Mouse (Mus musculus): ENCODE results near the gene Fgd5. TPM values are rescaled to one million over a fixed set of nuclear protein-coding genes. Genes with fewer than 3 reads are reported as not detected.
"Not testable (repeated sequence)": the region's sequence is repeated elsewhere in the genome, so short reads cannot be mapped to it uniquely, and the experiment has no call there.

Gene Fgd5
- 1 to 10 TPM; 3.5 to 7.0 TPM for total RNA-seq (2021)

DNA sequence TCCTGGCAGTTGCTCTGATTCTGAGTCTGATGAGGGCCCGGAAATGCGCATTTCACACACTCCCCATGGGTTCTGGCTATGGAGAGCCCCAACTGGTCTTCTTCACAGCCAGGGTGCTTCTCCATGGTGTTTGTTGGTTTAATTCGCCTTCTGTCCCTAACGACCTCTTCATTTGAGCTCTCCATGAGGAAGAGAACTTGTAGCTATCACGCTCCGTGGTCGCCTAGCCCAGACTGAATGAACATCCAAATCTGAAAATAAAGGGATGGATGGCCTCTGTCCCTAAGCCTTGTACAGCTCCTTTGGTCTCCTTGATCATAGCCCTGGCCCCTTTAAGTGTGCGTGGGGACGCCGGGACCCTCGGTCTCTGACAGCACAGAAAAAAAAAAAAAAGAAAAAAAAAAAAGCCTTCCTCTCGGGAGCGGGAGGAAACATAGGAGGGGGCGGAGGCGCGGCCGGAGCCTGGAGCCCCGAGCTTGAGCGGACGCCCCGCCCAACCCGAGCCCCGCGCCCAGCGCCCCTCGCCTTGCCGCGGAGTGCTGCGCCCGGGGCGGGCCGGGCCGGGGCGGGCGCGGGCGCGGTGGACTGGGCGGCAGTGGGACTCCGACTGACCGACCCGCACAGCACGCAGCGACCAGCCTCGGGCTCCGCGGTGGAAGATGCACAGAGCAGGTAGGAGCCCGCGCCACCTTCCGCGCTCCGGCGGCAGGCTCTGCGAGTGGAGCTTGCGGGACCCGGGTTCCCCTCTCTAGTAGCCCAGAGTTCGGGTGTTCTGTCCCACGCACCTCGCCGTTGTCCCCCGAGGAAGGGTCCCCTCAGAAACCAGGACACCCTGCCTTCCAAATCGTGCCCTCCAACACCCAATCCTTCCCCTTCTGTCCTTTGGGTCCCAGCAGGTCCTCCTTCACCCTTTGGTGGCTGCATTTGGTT lies at the start of gene Fgd5:
TSS of gene Fgd5 (plus strand) at position 508 of the 930 bp plus-strand sequence.
- intact Hi-C loops (cut with DNase I): no loop called here
- DNase-seq (ENCODE audit: low spot score in 2 of 2): no peak

GRCm38 (mm10) chr6:91931231-91931630 lies 47.4 kb upstream of the Fgd5 start:
- no peak for DNase-seq (ENCODE audit: low spot score in 2 of 2)
- intact Hi-C loops (cut with DNase I): no loop called here

GRCm38 (mm10) chr6:91938491-91938890 lies 40.2 kb upstream of the Fgd5 start:
- no peak for DNase-seq (ENCODE audit: low spot score in 2 of 2)
- intact Hi-C loops (cut with DNase I): no loop called here

GRCm38 (mm10) chr6:91948426-91948825 lies 30.3 kb upstream of the Fgd5 start:
- DNase-seq (ENCODE audit: low spot score in 2 of 2): no peak
- intact Hi-C loops (cut with DNase I): no loop called here

DNA sequence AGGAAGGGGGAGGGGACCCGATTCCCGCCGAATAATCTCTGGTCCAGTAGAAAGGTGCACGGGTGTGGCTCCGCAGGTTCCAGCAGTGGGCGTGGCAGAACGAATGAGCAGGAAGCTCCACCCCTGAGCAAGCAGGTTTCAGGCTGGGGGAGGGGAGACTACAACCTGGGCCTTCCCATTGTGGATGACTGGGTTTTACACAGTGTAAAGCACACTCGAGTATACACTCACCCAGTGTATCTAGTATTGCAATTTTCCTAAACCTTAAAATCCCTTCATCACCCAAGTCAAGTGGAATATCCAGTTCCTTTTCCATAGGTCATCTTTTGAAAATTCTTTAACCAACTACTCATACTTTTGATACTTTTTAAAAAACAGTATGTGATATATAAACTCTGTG lies 20.7 kb upstream of the Fgd5 start:
- intact Hi-C loops (cut with DNase I); DNase-seq (ENCODE audit: low spot score in 2 of 2): not testable (repeated sequence)

DNA sequence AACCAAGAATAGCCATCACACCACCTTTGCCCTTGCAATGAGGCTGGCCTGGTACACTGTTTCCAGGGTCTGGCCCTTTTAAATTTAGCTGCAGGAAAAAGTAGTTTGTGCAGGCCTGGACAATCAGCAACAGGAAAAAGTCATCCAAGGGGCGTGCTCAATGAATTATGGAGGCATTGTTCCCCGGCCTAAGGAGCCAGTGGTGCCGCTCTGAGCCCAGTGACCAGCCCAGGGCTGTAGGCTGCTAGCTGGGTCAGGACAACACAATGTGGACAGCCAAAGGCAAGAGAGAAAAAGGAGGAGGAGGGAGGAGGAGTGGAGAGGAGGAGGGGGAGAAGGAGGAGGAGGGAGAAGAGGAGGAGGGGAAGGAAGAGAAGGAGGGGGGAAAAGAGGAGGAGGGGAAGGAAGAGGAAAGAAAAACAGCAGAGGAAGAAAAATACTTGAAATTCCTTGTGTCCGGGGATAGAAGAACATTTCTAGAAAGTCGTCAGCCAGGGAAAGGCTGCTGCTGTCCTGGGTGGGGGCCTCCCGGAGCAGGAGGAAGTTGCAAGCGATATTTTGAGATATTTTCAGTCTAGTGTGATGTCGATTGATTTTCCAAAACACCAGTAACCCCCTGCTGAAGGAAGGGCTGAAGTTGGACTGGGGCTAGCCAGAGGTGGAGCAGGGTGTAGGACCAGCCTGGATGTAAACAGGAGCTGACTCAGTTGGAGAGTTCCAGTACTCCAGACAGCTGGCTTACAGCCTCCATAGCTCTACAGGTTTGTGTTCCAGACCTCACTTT lies 18.5 kb upstream of the Fgd5 start:
- intact Hi-C loops (cut with DNase I): no loop called here
- no peak for DNase-seq (ENCODE audit: low spot score in 2 of 2)

- no peak for DNase-seq (ENCODE audit: low spot score in 2 of 2)
- intact Hi-C loops (cut with DNase I): no loop called here
These were observed 15.2 kb upstream of the Fgd5 start for GRCm38 (mm10) chr6:91963429-91963828.

DNA sequence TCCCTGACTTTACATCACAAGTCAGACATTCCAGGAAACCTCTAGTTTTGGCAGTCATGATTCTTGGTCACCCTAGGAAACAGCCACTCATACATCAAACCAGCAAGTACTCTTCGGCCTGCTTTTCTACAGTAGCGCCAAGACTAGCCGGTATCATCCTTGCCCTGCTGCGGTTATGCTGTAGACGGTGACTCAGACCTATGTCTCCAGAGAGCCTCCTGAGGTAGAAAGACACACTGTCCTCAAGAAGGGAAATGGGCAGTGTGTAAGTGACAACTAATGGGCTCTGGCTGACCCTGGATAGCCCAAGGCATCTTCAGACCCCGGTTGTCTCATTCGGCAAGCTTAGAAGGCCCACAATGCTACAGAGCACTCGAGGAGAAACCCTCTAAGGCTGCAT lies 13.6 kb upstream of the Fgd5 start:
- intact Hi-C loops (cut with DNase I): no loop called here
- no peak for DNase-seq (ENCODE audit: low spot score in 2 of 2)

GRCm38 (mm10) chr6:91966006-91966405 lies 12.7 kb upstream of the Fgd5 start:
- DNase-seq (ENCODE audit: low spot score in 2 of 2): no peak
- intact Hi-C loops (cut with DNase I): no loop called here

GRCm38 (mm10) chr6:91972201-91972646 lies 6.5 kb upstream of the Fgd5 start:
- no peak for DNase-seq (ENCODE audit: low spot score in 2 of 2)
- intact Hi-C loops (cut with DNase I): no loop called here

- intact Hi-C loops (cut with DNase I): no loop called here
These were observed 4.7 kb upstream of the Fgd5 start for GRCm38 (mm10) chr6:91973972-91974371.

GRCm38 (mm10) chr6:91979301-91979996 lies 771 bp downstream of the Fgd5 start:
- DNase-seq (ENCODE audit: low spot score in 2 of 2): no peak
- intact Hi-C loops (cut with DNase I): no loop called here

More at GRCm38 (mm10) chr6:91973972-91974371, 4.7 kb upstream of the Fgd5 start:
- no peak for DNase-seq (ENCODE audit: low spot score in 2 of 2)

DNA sequence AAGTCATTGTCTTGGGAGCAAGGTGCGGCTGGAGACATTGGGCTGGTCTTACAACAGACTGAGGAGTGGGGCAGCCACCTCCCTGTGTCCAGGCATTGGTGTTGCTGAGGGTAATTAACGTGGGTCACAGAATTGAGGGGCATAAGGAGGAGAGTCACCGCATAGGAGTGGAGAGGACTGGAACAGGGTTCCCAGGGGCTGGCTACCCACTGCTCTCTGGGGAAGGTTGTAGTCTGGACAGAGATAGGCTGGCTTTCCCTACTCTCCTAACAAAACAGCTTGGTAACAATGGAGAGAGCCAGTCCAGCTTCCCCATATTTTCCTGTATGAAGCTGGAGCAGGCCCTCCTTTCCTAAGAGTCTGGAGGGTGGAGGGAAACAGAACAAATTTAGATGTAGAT lies 1.3 kb downstream of the Fgd5 start:
- intact Hi-C loops (cut with DNase I): no loop called here

DNA sequence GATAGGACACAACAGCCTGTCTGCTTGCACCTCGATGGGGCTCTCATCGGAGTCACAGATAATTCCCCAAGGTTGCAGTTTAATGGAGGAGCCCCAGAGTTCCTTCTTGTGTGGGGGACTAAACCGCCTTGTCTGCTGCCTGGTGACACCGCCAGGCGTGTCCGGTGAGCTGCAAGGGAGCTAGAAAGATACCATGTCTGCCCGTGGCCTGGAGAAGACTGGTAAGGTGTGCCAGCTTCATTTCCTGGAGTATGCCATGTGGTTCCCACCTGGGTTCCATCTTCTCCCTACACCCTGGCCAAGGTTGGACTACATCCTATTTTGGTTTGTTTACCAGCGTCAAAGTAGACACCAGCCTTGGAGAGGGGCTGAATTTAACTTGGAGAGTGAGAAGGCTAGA lies 11.4 kb downstream of the Fgd5 start:
- DNase-seq (ENCODE audit: low spot score in 2 of 2): no peak
- intact Hi-C loops (cut with DNase I): no loop called here

More for the DNA sequence above, 1.3 kb downstream of the Fgd5 start:
- DNase-seq (ENCODE audit: low spot score in 2 of 2): no peak

DNA sequence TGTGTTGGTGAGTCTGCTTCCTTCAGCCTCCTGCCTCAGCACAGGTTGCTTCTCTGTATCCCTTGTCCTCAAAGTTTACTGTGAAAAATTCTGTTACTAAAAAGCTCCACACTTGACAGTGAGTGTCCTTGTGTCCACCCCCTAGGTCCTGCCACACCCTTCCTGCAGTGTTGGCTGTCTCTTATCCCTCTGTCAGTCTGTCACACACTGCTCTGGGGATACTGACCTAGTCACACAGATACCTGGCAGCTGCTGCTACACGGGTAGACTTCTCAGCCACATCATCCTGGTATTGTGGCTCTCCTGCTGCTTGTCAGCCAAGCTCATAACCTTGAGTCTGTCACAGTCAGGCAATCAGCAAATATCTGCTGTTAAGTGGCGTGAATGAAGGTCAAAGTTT lies 14.1 kb downstream of the Fgd5 start:
- DNase-seq (ENCODE audit: low spot score in 2 of 2): no peak
- intact Hi-C loops (cut with DNase I): no loop called here

DNA sequence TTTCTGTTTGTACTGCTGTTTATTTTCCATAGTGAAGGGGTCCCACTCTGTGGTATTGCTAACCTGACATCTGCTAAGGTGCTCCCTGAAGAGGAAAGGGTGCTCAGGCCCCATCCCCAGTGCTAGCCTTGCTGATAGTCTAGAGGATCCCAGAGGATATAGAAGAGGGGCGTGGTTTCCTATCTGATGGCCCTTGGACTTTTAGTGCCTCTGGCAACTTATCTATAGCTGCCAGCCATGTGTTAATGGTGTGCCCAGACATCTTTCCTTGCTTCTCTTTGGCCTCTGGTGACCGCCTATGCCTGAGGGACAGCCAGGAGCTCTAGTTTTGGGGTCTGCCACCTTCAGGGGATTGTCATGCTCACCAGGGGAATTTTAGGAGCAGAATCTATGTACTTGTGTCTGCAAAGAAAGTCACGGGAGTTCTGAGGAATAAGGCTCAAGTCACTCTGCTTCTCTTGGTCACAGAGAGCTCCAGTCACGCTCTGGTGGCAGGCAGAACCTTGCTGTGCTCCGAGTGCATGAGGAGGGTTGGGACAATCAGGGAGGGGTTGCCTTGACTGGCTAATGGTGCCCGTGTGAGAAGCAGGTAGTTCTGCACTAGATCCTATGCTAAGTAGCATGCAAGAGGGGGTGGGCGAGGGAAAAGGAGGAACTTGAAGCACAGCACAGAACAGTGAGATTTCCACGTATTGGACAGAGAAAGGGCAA lies 15.3 kb downstream of the Fgd5 start:
- intact Hi-C loops (cut with DNase I): no loop called here

DNA sequence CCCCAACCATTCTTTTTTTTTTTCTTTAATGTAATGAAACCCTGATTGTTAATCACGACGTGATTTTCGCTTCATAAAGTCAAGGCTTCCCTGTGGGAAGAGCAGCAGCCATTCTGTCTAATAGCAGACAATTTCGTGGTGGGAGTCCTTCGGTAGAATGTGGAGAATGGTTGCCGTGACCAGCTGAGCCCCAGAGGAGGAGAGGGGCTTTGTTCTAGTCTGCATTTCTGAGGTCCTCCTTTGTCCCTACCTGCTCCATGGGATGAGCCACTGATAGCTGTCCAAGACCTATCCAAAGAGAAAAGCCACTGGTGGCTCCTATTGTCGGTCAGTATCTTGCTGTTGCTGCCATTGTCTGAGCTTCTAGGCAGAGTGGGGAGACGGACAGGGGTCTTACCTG lies 17.4 kb downstream of the Fgd5 start:
- no peak for DNase-seq (ENCODE audit: low spot score in 2 of 2)
- intact Hi-C loops (cut with DNase I): no loop called here

More for the DNA sequence above, 15.3 kb downstream of the Fgd5 start:
- DNase-seq (ENCODE audit: low spot score in 2 of 2): no peak

DNA sequence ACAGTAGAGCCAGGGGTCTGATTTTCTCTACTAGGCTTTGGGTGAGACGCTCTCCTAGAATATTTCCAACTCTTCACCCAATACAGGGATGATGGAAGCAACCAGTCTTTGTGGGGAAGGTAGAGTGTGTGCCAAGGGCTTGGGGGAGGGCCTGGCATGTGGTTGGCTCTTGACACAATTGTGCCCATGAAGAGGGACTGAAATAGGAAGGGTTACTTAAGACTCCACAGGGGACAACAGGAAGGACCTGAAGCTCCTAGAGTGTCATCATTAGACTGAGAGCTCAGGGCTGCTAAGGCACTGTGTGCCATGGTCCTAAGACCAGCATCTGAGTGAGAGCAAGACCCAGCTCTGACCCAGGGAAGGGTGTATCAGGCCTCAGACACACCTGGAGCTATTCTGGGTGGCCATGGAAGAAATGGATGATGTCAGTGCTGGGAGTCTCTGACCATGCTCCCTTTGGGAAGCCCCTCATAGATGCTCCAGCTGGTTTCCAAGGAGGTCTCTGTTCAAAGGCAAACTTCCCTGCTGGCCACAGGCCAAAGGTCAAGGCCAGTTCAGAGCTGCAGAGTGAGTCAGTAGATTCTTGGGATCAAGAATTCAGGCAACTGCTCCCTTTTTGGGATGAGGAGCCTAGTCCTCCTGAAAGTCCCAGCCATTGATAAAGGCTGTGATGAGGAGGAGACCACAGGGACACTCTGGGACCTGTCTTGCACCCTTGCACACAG lies 24.0 kb downstream of the Fgd5 start:
- intact Hi-C loops (cut with DNase I): no loop called here
- DNase-seq (ENCODE audit: low spot score in 2 of 2): no peak

DNA sequence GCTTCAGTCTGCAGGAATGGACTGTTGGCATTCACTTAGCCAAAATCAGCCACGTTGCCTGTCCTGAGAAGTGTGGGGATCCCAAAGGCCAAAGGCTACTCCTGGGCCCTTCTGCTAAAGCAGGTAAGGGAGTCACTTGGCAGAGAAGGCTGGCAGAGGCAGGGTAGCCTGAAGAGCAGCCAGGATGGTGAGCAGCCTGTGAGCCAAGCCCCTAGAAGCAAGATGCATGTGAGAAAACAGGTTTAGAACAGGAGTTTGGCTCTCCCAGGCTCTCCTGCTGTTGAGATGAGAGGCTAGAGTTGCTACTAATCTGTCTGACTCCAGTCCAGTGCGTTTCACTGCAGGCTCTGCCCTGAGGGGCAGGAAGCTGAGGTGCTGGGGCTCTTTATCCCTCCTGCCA lies 25.0 kb downstream of the Fgd5 start:
- intact Hi-C loops (cut with DNase I): no loop called here
- DNase-seq (ENCODE audit: low spot score in 2 of 2): no peak

Measured in left cerebral cortex, postnatal 36 days (tissue).